In the genomic region with DNA sequence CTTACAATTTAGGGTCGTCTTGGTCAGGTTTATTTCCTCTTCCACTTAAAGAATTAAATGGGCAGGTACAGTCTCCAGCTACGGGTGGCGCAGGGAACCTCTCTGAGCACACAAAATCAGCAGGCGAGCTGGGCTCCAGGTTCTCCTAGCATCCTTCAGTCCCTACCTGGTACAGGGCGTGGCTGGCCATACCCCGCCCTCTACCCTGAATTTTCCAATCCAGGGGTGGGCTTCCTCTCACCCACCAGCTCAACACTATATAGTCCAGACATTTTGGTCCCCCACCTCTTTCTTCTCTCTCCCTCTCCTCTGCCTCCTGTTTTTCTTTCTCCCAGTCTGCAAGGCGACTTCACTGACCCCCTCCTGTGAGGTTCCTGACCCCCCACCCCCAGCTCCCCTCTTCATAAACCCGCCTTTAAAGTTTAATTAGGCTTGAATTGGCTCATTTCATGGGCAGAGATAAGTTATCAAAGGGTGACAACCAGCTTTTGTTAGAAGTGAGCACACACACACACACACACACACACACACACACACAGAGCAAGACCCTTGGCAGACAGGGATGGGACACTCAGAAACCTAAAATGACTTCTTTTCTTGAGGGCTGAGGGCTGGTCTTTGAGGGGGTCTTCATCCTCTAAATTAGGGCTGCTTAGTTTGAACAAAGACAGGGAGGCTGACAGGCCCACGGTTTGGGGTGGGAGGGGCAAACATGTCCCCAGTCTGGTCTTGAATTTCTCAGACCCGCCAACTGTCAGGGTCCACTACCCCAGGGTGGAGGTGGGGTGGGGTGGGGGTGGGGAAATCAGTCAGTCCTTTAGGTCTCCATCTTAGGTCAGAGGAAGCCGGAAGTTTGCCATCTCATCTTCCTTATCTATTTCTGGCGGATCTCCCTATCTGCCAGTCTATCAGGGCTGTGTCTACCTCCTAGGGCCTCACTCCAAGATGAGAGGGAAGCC, we compare ENCODE assay signal across 8 mouse cellular contexts.
DNase-seq lines count a peak whose midpoint lies in the region; ATAC-seq and TF ChIP-seq lines count a peak whose summit lies in the region.

No protein-coding gene starts in this region.

- H3K27ac ChIP-seq in forebrain, embryonic 10.5 days: peak overlapping the region; percentile 78
- no peak overlapping the region for H3K27ac ChIP-seq in forebrain, embryonic 11.5 days (ENCODE audit: low read depth, low read length)
- peak overlapping the region; percentile 61 for H3K27ac ChIP-seq in ES-E14 (ENCODE audit: insufficient read depth, low read depth, low read length, poor library complexity, severe bottlenecking)
- peak overlapping the region; percentile 57; the same call in 1 of the 2 replicates for H3K27ac ChIP-seq in liver, embryonic 15.5 days (replicated peaks)

- in situ Hi-C loops in ES-E14 (cut with MboI; ENCODE audit: low sequenced_read_pairs in 2 of 2, unreplicated experiment in 2 of 2): no loop called here

- H3K4me1 ChIP-seq in forebrain, embryonic 10.5 days: peaks cover 25% of the 10 kb centered on the region
- H3K4me1 ChIP-seq in forebrain, embryonic 11.5 days (replicated peaks; ENCODE audit: control insufficient read depth, insufficient read depth, low read length): no peaks in the 10 kb centered on the region
- peaks cover 7 to 16% of the 10 kb centered on the region in 2 experiments; a peak in 3 of 4 replicates for H3K4me1 ChIP-seq in ES-E14 (ENCODE audit: control insufficient read depth in 2 of 2, insufficient read depth in 2 of 2, low read length in 2 of 2, poor library complexity in 1 of 2)
- H3K4me1 ChIP-seq in liver, embryonic 15.5 days (replicated peaks): peaks cover 27% of the 10 kb centered on the region

- DNase-seq in forebrain, embryonic 10.5 days (ENCODE audit: extremely low spot score, low spot score): no peak
- no peak for DNase-seq in forebrain, embryonic 11.5 days (ENCODE audit: low spot score)
- DNase-seq in ES-E14 (ENCODE audit: low read depth, low spot score): no peak
- peak; percentile 13 for DNase-seq in heart, postnatal 4 days
- DNase-seq in adrenal gland, adult (ENCODE audit: inconsistent age in 2 of 2, low spot score in 1 of 2): no peak
- DNase-seq in thymus, postnatal 25 days: no peak
- DNase-seq in thymus, postnatal 0 days (ENCODE audit: low spot score): no peak

- H3K4me2 ChIP-seq in forebrain, embryonic 11.5 days (ENCODE audit: low read depth, low read length, severe bottlenecking): no peak overlapping the region
- H3K4me2 ChIP-seq in liver, embryonic 15.5 days: no peak overlapping the region

- no peak for ATAC-seq in forebrain, embryonic 11.5 days (replicated peaks; ENCODE audit: low FRiP score)
- ATAC-seq in liver, embryonic 15.5 days (ENCODE audit: insufficient read depth): no peak

- no peaks in the 10 kb centered on the region for H3K9me3 ChIP-seq in forebrain, embryonic 10.5 days
- no peaks in the 10 kb centered on the region for H3K9me3 ChIP-seq in forebrain, embryonic 11.5 days (ENCODE audit: control insufficient read depth, low read length)
- no peaks in the 10 kb centered on the region for H3K9me3 ChIP-seq in ES-E14 (ENCODE audit: control insufficient read depth, insufficient read depth, low read depth, low read length)
- H3K9me3 ChIP-seq in liver, embryonic 15.5 days (replicated peaks): no peaks in the 10 kb centered on the region

- H3K36me3 ChIP-seq in forebrain, embryonic 10.5 days (replicated peaks): no peaks in the 10 kb centered on the region
- no peaks in the 10 kb centered on the region for H3K36me3 ChIP-seq in forebrain, embryonic 11.5 days (ENCODE audit: control insufficient read depth, insufficient read depth, low read length)
- no peaks in the 10 kb centered on the region for H3K36me3 ChIP-seq in ES-E14 (ENCODE audit: control insufficient read depth, insufficient read depth, low read length, poor library complexity, severe bottlenecking)
- no peaks in the 10 kb centered on the region for H3K36me3 ChIP-seq in liver, embryonic 15.5 days (replicated peaks)

- H3K4me3 ChIP-seq in forebrain, embryonic 10.5 days: peak overlapping the region; percentile 26; the same call in 1 of the 2 replicates
- no peak overlapping the region for H3K4me3 ChIP-seq in forebrain, embryonic 11.5 days (ENCODE audit: low read depth, low read length)
- H3K4me3 ChIP-seq in ES-E14 (ENCODE audit: insufficient read depth in 1 of 2, low read depth in 1 of 2, low read length in 2 of 2, poor library complexity in 1 of 2, severe bottlenecking in 1 of 2): peak overlapping the region; percentile 6 to 47
- H3K4me3 ChIP-seq in liver, embryonic 15.5 days (replicated peaks): no peak overlapping the region

- H3K27me3 ChIP-seq in forebrain, embryonic 10.5 days (ENCODE audit: poor library complexity, severe bottlenecking): peaks cover 3% of the 10 kb centered on the region; the same call in 1 of the 2 replicates
- no peaks in the 10 kb centered on the region for H3K27me3 ChIP-seq in forebrain, embryonic 11.5 days (ENCODE audit: control insufficient read depth, insufficient read depth, low read length)
- no peaks in the 10 kb centered on the region for H3K27me3 ChIP-seq in liver, embryonic 15.5 days

- H3K9ac ChIP-seq in forebrain, embryonic 11.5 days (ENCODE audit: low read length): no peak overlapping the region
- H3K9ac ChIP-seq in ES-E14 (ENCODE audit: insufficient read depth, low read depth, low read length, poor library complexity, severe bottlenecking): peak overlapping the region; percentile 30
- H3K9ac ChIP-seq in liver, embryonic 15.5 days: no peak overlapping the region

- 39% methylated on average over 12 of the region's 12 CpGs for WGBS in forebrain, embryonic 10.5 days
- 41% methylated on average over 12 of the region's 12 CpGs for WGBS in forebrain, embryonic 11.5 days
- 42% methylated on average over 12 of the region's 12 CpGs for WGBS in liver, embryonic 15.5 days (ENCODE audit: insufficient replicate concordance)

TF ChIP-seq in ES-E14, 5 proteins besides CTCF, POLR2A, EP300 and RAD21:
- no peak for TF ChIP-seq ZNF384 (IDR thresholded peaks at IDR 0.05; ENCODE audit: low read depth, low read length)
- no peak for TF ChIP-seq MAFK (IDR thresholded peaks at IDR 0.05; ENCODE audit: insufficient read depth, low read depth, low read length)
- TF ChIP-seq HCFC1 (IDR thresholded peaks at IDR 0.05; ENCODE audit: borderline replicate concordance, insufficient read depth, low read length): no peak
- no peak for TF ChIP-seq ZC3H11A (IDR thresholded peaks at IDR 0.05; ENCODE audit: borderline replicate concordance, low read depth, low read length)
- TF ChIP-seq CHD2 (IDR thresholded peaks at IDR 0.05; ENCODE audit: low read depth, low read length): no peak

Comparison
In these comparisons a context has a peak if more than half of its experiments do, and no peak if none do; other contexts are left out.
1. H3K4me3 ChIP-seq: peak in forebrain, embryonic 10.5 days (single experiment) and ES-E14 (2 of 2); none in forebrain, embryonic 11.5 days (single experiment) and liver, embryonic 15.5 days (single experiment).